Mouse (Mus musculus) kidney, embryonic 15.5 days (tissue): ENCODE data around the gene Iqcd. TPM values are rescaled to one million over a fixed set of nuclear protein-coding genes. Genes with fewer than 3 reads are reported as not detected.

Experiments
- ATAC-seq: fragments of 200-750 bp; cut with Nextera tagmentation; replicated peaks from 2 replicates; pipeline ENCODE4 v1.8.0; 2017; ENCODE audit warnings: moderate TSS enrichment; ENCODE audit not compliant: low FRiP score
- H3K27ac ChIP-seq: fragments of 300-500 bp; sonication (generic); 2 replicates; pipeline ENCODE4 v1.5.1; 2015; ENCODE audit warnings: mild to moderate bottlenecking, inconsistent platforms
- H3K27me3 ChIP-seq: fragments of 300-500 bp; sonication (generic); 2 replicates; pipeline ENCODE4 v1.6.1; 2015; ENCODE audit warnings: inconsistent platforms
- H3K36me3 ChIP-seq: fragments of 300-500 bp; sonication (generic); 2 replicates; pipeline ENCODE4 v1.6.1; 2015; ENCODE audit warnings: inconsistent platforms
- H3K4me1 ChIP-seq: fragments of 300-500 bp; sonication (generic); 2 replicates; pipeline ENCODE4 v1.6.1; 2015; ENCODE audit warnings: inconsistent platforms
- H3K4me2 ChIP-seq: fragments of 300-500 bp; sonication (generic); 2 replicates; pipeline ENCODE4 v1.6.1; 2015; ENCODE audit warnings: moderate library complexity, mild to moderate bottlenecking, inconsistent platforms
- H3K4me3 ChIP-seq: fragments of 300-500 bp; sonication (generic); replicated peaks from 2 replicates; pipeline ENCODE4 v1.5.1; 2015; ENCODE audit warnings: mild to moderate bottlenecking, inconsistent platforms
- H3K9ac ChIP-seq: fragments of 300-500 bp; sonication (generic); 2 replicates; pipeline ENCODE4 v1.6.1; 2015; ENCODE audit warnings: mild to moderate bottlenecking, inconsistent platforms
- H3K9me3 ChIP-seq: fragments of 300-500 bp; sonication (generic); replicated peaks from 2 replicates; pipeline ENCODE4 v1.6.1; 2016; ENCODE audit warnings: inconsistent platforms
- WGBS: fragments of 180-500 bp; shearing (Covaris S2); methylation state at CpG from one replicate; pipeline ENCODE4 v1.1.7; 2015; ENCODE audit warnings: mixed read lengths; 5-methylcytosine and 5-hydroxymethylcytosine counted together
- polyA plus RNA-seq: library from polyadenylated mRNA; unstranded; fragments of >200 nt; fragmentation: Nextera tagmentation; extraction: Ambion mirVana; gene quantifications from 2 replicates; pipeline ENCODE4 v1.2.1, GENCODE M21; 2015

The Iqcd gene
- polyA plus RNA-seq, 1 experiment from 2014 or later: 0.82 TPM

DNA sequence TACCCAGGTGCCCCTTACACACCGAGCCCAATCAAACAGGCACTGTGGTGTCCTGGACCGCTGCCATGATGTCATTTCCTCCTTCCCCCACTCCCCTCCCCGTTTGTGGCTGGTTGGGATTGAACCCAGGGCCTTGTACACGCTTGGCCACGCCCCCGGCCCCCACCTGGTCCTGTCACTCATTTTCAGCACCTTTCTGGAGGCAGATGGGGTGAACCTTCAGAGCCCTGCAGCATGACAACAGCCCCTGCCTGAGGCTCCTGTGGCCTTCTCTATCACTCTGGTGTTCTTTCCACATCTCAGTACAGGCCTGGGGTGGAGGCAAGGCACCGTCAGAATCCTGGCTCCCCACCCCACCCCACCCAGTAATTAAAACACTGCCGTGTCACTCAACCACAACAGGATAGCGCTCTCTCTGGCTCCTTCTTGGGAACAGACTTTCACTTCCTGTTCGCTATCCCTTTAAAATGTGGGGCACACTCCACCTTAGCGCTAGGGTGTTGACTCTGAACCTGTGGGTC, 12.0 kb upstream of the Iqcd start:
- Histone ChIP-seq H3K36me3 (peaks cover 18% of the 10 kb centered on the region), H3K9me3 (no peaks in the 10 kb centered on the region), H3K4me1 (peaks cover 68% of the 10 kb centered on the region), H3K4me3 (no peak overlapping the region), H3K4me2 (no peak overlapping the region), H3K9ac (no peak overlapping the region), H3K27me3 (peaks cover 16% of the 10 kb centered on the region; the same call in 1 of the 2 replicates), H3K27ac (peak overlapping the region; percentile 48; the same call in 1 of the 2 replicates)
- 61% methylated on average over 11 of the region's 11 CpGs for WGBS
- ATAC-seq: no peak

DNA sequence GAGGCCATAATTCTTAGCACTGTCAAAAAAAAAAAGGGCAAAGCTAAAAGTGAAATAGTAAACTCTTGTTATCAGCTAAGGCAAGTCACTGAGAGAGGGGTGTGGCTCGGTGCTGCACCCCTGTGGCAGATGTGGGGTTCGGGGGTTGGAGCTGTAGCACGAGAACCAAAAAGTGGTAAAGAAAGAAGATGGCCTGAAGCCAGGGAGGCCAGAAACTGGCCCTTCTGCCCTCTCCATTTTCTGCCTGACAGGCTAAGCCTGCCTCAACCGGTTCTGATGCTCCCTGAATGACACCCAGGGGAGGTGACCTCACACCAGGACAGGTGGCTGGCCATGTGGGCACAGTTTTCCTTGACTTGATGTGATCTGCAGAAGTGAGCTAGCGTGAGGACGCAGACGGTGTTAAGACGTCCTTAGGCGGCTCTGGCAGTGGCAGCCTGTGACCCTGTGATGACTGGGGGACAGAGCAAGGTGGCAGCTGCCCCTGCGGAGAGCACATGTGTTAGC, 10.8 kb upstream of the Iqcd start:
- Histone ChIP-seq H3K27ac (peak overlapping the region; percentile 93), H3K9ac (0 out of 2 replicates have a peak overlapping the region, but pooled peaks have one; percentile 4), H3K36me3 (peaks cover 24% of the 10 kb centered on the region), H3K4me3 (no peak overlapping the region), H3K4me1 (peaks cover 67% of the 10 kb centered on the region), H3K9me3 (no peaks in the 10 kb centered on the region), H3K4me2 (peak overlapping the region; percentile 50; the same call in 1 of the 2 replicates), H3K27me3 (peaks cover 14% of the 10 kb centered on the region; the same call in 1 of the 2 replicates)
- ATAC-seq: peak; percentile 5; the same call in 1 of the 2 replicates
- WGBS: 32% methylated on average over 10 of the region's 10 CpGs

DNA sequence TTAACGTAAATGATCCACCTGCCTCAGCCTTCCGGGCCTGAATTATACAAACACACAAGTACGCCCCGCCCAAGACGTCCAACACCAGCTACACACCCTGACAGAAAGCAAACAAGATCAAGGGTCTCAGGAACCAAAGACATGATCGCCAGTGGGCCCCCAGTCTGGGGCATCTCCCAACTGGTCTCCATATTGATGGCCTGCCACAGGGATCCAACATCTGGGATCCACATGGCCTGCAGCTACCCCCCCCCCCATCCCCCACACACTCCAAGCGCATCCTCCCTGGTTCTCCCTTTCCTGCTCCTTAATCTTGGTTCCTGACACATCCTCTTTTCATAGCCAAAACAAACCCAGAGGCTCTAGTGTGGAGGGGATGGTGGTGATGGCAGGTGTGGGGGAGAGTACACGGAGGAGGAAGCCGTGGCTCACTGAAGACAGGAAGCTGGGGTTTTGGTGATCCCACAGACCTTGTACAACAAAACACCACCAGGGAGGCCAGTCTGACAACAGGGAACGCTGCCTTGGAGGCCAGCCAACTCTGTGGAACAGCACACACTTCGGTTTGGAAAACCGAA, 10.2 kb upstream of the Iqcd start:
- Histone ChIP-seq H3K36me3 (peaks cover 25% of the 10 kb centered on the region), H3K9ac (0 out of 2 replicates have a peak overlapping the region, but pooled peaks have one; percentile 4), H3K4me1 (peaks cover 67% of the 10 kb centered on the region), H3K27me3 (peaks cover 9% of the 10 kb centered on the region; the same call in 1 of the 2 replicates), H3K27ac (peak overlapping the region; percentile 93), H3K9me3 (no peaks in the 10 kb centered on the region), H3K4me3 (no peak overlapping the region), H3K4me2 (peak overlapping the region; percentile 50)
- ATAC-seq: peak; percentile 67
- 22% methylated on average over 12 of the region's 12 CpGs for WGBS

DNA sequence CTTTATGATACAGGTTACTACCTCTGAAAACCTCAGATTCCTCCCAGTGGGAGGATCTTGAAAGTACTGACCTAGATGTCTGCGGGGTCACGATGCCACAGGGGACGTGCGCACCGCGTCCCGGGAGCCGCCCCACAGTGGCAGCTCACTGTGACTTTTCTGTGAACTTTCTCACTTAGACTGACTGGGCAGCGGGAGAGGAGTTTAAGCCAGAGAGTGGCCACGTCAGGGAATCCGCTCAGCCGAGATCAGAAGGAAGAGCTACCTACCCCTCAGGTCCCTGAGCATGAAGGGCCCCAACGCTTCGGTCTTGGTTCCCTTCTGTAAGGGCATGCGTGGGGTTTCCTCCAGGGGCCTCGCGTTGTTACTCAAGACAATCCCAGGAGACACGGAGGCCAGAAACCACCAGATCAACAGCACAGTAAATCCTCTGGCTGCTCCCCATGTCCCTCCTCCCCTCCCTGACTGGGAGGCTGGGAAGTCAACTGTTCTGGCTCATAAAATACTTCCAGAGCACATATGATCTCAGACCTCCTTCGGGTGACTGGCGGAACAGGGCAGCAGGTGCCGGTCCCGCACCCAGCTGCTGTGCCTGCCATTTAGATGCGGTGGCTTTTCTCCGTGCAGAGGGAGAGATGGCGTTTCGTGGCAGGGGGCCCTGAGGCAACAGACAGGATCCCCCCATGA, 9.5 kb upstream of the Iqcd start:
- Histone ChIP-seq H3K4me3 (0 out of 2 replicates have a peak overlapping the region, but pooled peaks have one; percentile 11), H3K9me3 (no peaks in the 10 kb centered on the region)

DNA sequence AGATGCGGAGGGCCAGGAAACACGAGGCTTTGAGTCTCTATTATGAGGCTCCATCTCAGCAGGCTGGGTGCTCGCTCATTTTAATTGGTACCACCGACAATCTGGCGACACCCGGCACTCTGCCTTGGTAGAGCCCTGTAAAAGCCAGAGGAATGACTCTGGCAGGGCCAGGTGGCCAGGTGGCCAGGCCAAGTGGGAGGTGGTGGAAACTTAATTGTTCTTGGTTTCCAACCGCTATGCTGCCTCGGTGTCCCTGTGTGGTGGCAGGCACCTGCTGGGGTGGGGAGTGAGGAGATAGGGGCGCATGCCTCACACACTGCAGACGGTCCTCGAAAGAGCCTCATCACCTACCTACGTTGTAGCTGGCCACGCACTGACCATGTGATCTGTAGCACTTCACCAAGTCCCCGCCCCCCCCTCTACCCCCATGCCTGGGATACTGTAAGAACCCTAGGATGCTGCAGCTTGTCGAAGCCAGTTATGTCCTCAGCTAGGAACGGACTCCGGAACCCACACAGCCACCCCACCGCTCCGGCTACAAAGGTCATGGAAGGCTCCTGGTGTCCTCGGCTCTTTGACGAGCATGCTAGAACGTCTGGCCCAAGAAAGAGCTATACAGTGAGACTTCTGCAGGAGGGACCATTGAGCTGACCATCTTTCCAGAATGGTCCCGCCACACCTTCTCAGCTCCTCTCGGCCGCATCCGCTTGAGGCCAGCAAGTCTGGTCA, 8.8 kb upstream of the Iqcd start:
- Histone ChIP-seq H3K9ac (no peak overlapping the region), H3K4me1 (peaks cover 68% of the 10 kb centered on the region), H3K27me3 (0 out of 2 replicates have a peak, but pooled peaks cover 3% of the 10 kb centered on the region), H3K4me3 (0 out of 2 replicates have a peak overlapping the region, but pooled peaks have one; percentile 11), H3K27ac (peak overlapping the region; percentile 93), H3K9me3 (no peaks in the 10 kb centered on the region), H3K4me2 (peak overlapping the region; percentile 50), H3K36me3 (peaks cover 40% of the 10 kb centered on the region)
- peak; percentile 7; the same call in 1 of the 2 replicates for ATAC-seq
- 67% methylated on average over 26 of the region's 26 CpGs for WGBS

More for the DNA sequence above, 9.5 kb upstream of the Iqcd start:
- Histone ChIP-seq H3K9ac (no peak overlapping the region), H3K4me1 (peaks cover 71% of the 10 kb centered on the region), H3K4me2 (peak overlapping the region; percentile 50), H3K36me3 (peaks cover 33% of the 10 kb centered on the region), H3K27me3 (peaks cover 8% of the 10 kb centered on the region; the same call in 1 of the 2 replicates), H3K27ac (peak overlapping the region; percentile 93)
- 14% methylated on average over 26 of the region's 26 CpGs for WGBS
- peak; percentile 55 for ATAC-seq

DNA sequence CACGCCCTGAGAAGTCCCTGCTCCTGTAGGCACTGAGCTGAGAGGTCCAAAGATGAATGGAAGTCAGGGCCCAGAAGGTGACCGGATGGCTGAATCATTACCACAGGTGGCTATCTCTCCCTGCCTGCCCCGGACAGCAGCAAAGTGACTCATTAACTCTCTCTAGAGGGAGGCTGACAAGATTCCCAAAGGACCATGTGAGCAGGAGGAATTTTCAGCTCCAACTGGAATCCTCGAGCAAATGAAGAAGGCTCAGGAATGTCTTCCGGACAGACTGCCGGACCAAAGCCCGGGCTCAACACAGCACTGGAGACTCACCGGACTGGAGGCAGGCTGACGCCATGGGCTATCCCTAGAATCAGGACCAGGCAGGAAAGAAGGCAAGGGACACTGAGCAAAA, 6.8 kb upstream of the Iqcd start:
- no peak for ATAC-seq
- Histone ChIP-seq H3K27me3 (0 out of 2 replicates have a peak, but pooled peaks cover 3% of the 10 kb centered on the region), H3K27ac (peak overlapping the region; percentile 73), H3K9ac (no peak overlapping the region), H3K4me3 (no peak overlapping the region), H3K36me3 (peaks cover 41% of the 10 kb centered on the region), H3K4me1 (peaks cover 75% of the 10 kb centered on the region), H3K4me2 (no peak overlapping the region), H3K9me3 (no peaks in the 10 kb centered on the region)
- WGBS: 68% methylated on average over 9 of the region's 9 CpGs

DNA sequence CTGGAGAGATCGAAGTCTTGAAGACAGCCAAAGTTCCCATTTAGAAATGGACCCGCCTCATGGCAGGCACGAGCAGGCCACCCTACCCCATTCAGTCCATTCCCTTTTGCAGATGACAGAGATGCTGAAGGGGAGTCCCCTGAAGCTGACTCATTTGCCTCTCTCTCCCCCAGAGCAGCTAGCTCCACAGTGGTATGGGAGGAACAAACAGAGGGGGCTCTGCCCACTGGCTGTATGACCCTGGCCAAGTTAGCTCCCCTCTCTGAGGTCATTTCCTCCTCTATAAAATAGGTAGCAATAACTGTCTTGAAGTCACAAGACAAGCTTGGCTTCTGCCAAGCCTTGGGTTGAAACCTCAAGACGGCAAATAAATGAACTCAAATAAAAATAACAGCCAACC, 5.3 kb upstream of the Iqcd start:
- no peak overlapping the region for H3K9ac ChIP-seq
- no peak for ATAC-seq
- H3K27me3 ChIP-seq: 0 out of 2 replicates have a peak, but pooled peaks cover 3% of the 10 kb centered on the region
- WGBS: 86% methylated on average over 4 of the region's 4 CpGs
- H3K4me2 ChIP-seq: no peak overlapping the region
- H3K36me3 ChIP-seq: peaks cover 41% of the 10 kb centered on the region
- H3K27ac ChIP-seq: no peak overlapping the region
- H3K4me1 ChIP-seq: peaks cover 71% of the 10 kb centered on the region
- H3K4me3 ChIP-seq: no peak overlapping the region
- H3K9me3 ChIP-seq: no peaks in the 10 kb centered on the region

DNA sequence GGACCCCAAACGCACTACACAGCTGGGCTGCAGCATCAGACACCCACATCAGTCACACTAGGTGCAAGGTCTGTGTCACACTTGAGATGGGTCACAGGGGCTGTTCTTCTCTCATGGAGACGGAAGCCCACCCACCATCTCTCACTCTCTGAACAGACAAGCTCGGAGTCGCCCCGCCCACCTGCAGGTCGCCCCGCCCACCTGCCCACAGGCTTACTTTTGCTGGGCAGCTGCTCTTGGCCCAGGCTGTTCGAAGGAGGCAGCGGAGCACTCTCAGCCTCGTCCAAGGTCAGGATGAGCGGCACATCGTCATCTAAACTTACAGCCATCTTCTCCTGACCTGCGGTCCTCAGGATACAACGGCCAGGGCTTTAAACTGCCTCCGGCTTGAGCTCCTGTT, 3.8 kb upstream of the Iqcd start:
- Histone ChIP-seq H3K9me3 (no peaks in the 10 kb centered on the region), H3K36me3 (peaks cover 41% of the 10 kb centered on the region), H3K27ac (no peak overlapping the region), H3K4me3 (no peak overlapping the region), H3K4me1 (peaks cover 61% of the 10 kb centered on the region), H3K4me2 (peak overlapping the region; percentile 2; the same call in 1 of the 2 replicates), H3K27me3 (0 out of 2 replicates have a peak, but pooled peaks cover 3% of the 10 kb centered on the region), H3K9ac (no peak overlapping the region)
- ATAC-seq: no peak
- WGBS: 40% methylated on average over 15 of the region's 15 CpGs

DNA sequence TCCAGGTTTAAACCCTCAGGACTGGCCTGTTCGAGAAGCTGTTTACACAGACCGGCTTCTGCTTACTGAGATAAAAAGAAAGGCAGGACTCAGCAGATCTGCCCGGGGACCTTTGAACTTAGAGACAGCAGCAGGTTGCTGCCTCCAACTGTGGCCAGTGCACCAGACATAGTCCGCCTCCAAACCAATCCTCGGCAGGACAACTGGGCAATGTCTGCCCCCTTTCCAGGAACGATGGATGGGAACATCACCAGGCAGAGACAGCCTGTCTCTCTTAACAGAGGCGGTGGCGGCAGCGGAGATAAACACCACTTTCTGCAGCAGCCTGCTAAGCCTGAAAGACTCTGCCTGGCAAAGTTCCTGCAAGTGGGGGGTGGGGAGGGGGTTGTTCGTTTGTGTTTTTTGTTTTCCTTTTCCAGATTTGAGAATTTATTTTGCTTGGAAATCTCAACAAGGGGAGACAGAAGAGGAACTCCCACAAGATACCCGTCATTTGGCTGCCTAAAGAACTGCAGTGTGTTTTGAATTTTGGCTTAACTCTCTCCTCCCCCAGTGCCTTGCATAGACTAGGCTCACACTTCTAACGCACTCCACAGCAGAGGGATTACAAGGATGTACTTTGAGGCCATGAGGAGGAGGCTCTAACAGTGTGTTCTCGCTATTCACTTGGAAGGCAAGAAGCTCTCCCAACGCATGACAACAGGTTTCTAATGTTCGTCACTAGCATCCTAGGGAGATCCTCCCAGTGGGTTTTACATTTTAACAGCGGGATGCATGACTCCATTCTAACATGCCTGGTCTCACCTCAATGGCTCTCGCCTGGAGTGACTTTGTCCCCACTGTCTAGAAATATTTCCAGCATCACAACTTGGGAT, 1.8 kb upstream of the Iqcd start:
- no peak for ATAC-seq
- Histone ChIP-seq H3K36me3 (peaks cover 30% of the 10 kb centered on the region), H3K4me3 (peak overlapping the region; percentile 76), H3K4me2 (peak overlapping the region; percentile 91), H3K9me3 (no peaks in the 10 kb centered on the region), H3K9ac (peak overlapping the region; percentile 80; the same call in 1 of the 2 replicates), H3K4me1 (peaks cover 42% of the 10 kb centered on the region), H3K27me3 (0 out of 2 replicates have a peak, but pooled peaks cover 3% of the 10 kb centered on the region), H3K27ac (peak overlapping the region; percentile 73)
- 11% methylated on average over 17 of the region's 17 CpGs for WGBS

DNA sequence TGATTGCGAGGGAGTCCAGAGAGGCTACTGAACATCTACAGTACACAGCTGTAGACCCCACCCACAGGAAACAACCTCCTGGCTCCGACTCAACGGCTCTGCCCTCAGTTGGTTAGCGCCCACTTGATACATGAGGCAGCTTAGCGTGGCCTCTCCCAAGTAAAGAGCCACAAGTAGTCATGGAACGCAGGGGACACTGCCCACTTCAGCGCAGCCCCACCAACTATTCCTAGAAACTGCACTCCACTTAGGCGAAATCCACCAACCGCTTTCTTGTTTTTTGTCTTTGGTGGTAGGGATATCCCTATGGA, 1.2 kb upstream of the Iqcd start:
- H3K4me3 ChIP-seq: peak overlapping the region; percentile 76
- no peaks in the 10 kb centered on the region for H3K27me3 ChIP-seq
- peaks cover 38% of the 10 kb centered on the region for H3K4me1 ChIP-seq
- ATAC-seq: no peak
- H3K36me3 ChIP-seq: peaks cover 26% of the 10 kb centered on the region
- peak overlapping the region; percentile 73 for H3K27ac ChIP-seq
- peak overlapping the region; percentile 80 for H3K9ac ChIP-seq
- H3K9me3 ChIP-seq: no peaks in the 10 kb centered on the region
- peak overlapping the region; percentile 91 for H3K4me2 ChIP-seq
- WGBS: 21% methylated on average over 9 of the region's 9 CpGs
